In genomic region chr12:100999061-100999954, GRCm38 (mm10) we compare ENCODE assay signal across 17 mouse cellular contexts. TPM values are rescaled to one million over a fixed set of nuclear protein-coding genes. Genes with fewer than 3 reads are reported as not detected.
DNase-seq lines count a peak whose midpoint lies in the region; ATAC-seq and TF ChIP-seq lines count a peak whose summit lies in the region.
"Had no signal": no experiment of that assay in that cellular context is flagged by ENCODE, and none has a peak within 500 bp of the region (broad histone marks: within the 10 kb centered on the region; RNA-seq: fewer than 3 reads in every experiment).

No protein-coding gene starts in this region.

- no peak overlapping the region for H3K9ac ChIP-seq in hindbrain, postnatal 0 days (replicated peaks; ENCODE audit: low read length)
- no peak overlapping the region for H3K9ac ChIP-seq in hindbrain, embryonic 12.5 days
- no peak overlapping the region for H3K9ac ChIP-seq in stomach, embryonic 14.5 days (replicated peaks; ENCODE audit: low read depth, low read length)
- no peak overlapping the region for H3K9ac ChIP-seq in stomach, postnatal 0 days (ENCODE audit: low read length)
- no peak overlapping the region for H3K9ac ChIP-seq in liver, embryonic 15.5 days

- peak; percentile 31; the same call in 1 of the 2 replicates for ATAC-seq in hindbrain, postnatal 0 days
- ATAC-seq in hindbrain, embryonic 12.5 days (ENCODE audit: low FRiP score): no peak; the same call in 1 of the 2 replicates
- ATAC-seq in stomach, embryonic 14.5 days (ENCODE audit: insufficient number of reproducible peaks, insufficient read depth, low FRiP score, low read depth): no peak
- no peak for ATAC-seq in stomach, postnatal 0 days (ENCODE audit: low FRiP score, low TSS enrichment)
- peak; percentile 83 for ATAC-seq in liver, embryonic 15.5 days (ENCODE audit: insufficient read depth)
- no peak for ATAC-seq in activated CD4-positive, CD25-positive, alpha-beta regulatory T cell, adult 4 months
- ATAC-seq: CD4-positive, CD25-positive, alpha-beta regulatory T cell, adult 4 months; forebrain, embryonic 14.5 days; Patski had no signal

- TF ChIP-seq CTCF in hindbrain, postnatal 0 days (IDR thresholded peaks at IDR 0.05; ENCODE audit: low read depth): no peak
- TF ChIP-seq CTCF in stomach, postnatal 0 days (IDR thresholded peaks at IDR 0.05; ENCODE audit: low read depth): no peak
- no peak for TF ChIP-seq CTCF in thymus, adult 2 months (IDR thresholded peaks at IDR 0.05; ENCODE audit: borderline replicate concordance, control insufficient read depth, extremely low read depth, insufficient read depth, low read length, poor library complexity)

- no peak overlapping the region for H3K4me2 ChIP-seq in hindbrain, postnatal 0 days (ENCODE audit: low read depth, low read length)
- no peak overlapping the region for H3K4me2 ChIP-seq in hindbrain, embryonic 12.5 days (replicated peaks)
- H3K4me2 ChIP-seq in stomach, embryonic 14.5 days (replicated peaks; ENCODE audit: low read depth, low read length): no peak overlapping the region
- H3K4me2 ChIP-seq in stomach, postnatal 0 days (replicated peaks; ENCODE audit: low read depth): no peak overlapping the region
- peak overlapping the region; percentile 47 for H3K4me2 ChIP-seq in liver, embryonic 15.5 days

- H3K36me3 ChIP-seq in hindbrain, postnatal 0 days (ENCODE audit: insufficient read depth, low read length): no peaks in the 10 kb centered on the region
- H3K36me3 ChIP-seq in hindbrain, embryonic 12.5 days: no peaks in the 10 kb centered on the region
- H3K36me3 ChIP-seq in stomach, embryonic 14.5 days (ENCODE audit: control insufficient read depth, insufficient read depth, low read length): no peaks in the 10 kb centered on the region
- no peaks in the 10 kb centered on the region for H3K36me3 ChIP-seq in stomach, postnatal 0 days (ENCODE audit: control insufficient read depth, insufficient read depth, low read length)
- no peaks in the 10 kb centered on the region for H3K36me3 ChIP-seq in liver, embryonic 15.5 days (replicated peaks)
- peaks cover 5% of the 10 kb centered on the region; the same call in 1 of the 2 replicates for H3K36me3 ChIP-seq in thymus, adult 2 months (ENCODE audit: control insufficient read depth, insufficient read depth, low read length)

- 39% methylated on average over 7 of the region's 7 CpGs for WGBS in hindbrain, postnatal 0 days
- 32% methylated on average over 7 of the region's 7 CpGs for WGBS in hindbrain, embryonic 12.5 days
- WGBS in stomach, embryonic 14.5 days: 51% methylated on average over 7 of the region's 7 CpGs
- WGBS in stomach, postnatal 0 days: 60% methylated on average over 7 of the region's 7 CpGs
- 28% methylated on average over 7 of the region's 7 CpGs for WGBS in liver, embryonic 15.5 days (ENCODE audit: insufficient replicate concordance)
- 87% methylated on average over 7 of the region's 7 CpGs for WGBS in thymus, adult 2 months

- H3K4me3 ChIP-seq in hindbrain, postnatal 0 days (ENCODE audit: low read length): no peak overlapping the region
- H3K4me3 ChIP-seq in hindbrain, embryonic 12.5 days: no peak overlapping the region
- no peak overlapping the region for H3K4me3 ChIP-seq in stomach, embryonic 14.5 days (ENCODE audit: low read depth, low read length)
- no peak overlapping the region for H3K4me3 ChIP-seq in stomach, postnatal 0 days (ENCODE audit: low read depth, low read length)
- H3K4me3 ChIP-seq in liver, embryonic 15.5 days (replicated peaks): no peak overlapping the region
- no peak overlapping the region for H3K4me3 ChIP-seq in thymus, adult 2 months (ENCODE audit: control insufficient read depth, insufficient read depth, low read length)

- H3K9me3 ChIP-seq in hindbrain, postnatal 0 days (ENCODE audit: low read length): no peaks in the 10 kb centered on the region
- no peaks in the 10 kb centered on the region for H3K9me3 ChIP-seq in hindbrain, embryonic 12.5 days (replicated peaks)
- no peaks in the 10 kb centered on the region for H3K9me3 ChIP-seq in stomach, embryonic 14.5 days (ENCODE audit: control insufficient read depth, low read depth, low read length)
- no peaks in the 10 kb centered on the region for H3K9me3 ChIP-seq in stomach, postnatal 0 days (ENCODE audit: control insufficient read depth, low read length)
- H3K9me3 ChIP-seq in liver, embryonic 15.5 days (replicated peaks): no peaks in the 10 kb centered on the region

- no peak for DNase-seq in hindbrain, postnatal 0 days (ENCODE audit: low spot score)
- no peak for DNase-seq in stomach, postnatal 0 days (ENCODE audit: low spot score)
- DNase-seq in ovary, postnatal 36 days (ENCODE audit: low spot score): no peak
- DNase-seq in thymus, adult 2 months: no peak
- DNase-seq: adrenal gland, adult 8-10 months; heart, postnatal 10 days; kidney, adult 8-10 months; layer of hippocampus, adult 9-11 months; lung, postnatal 36 days; right cerebral cortex, adult 18-20 months had no signal

- no peak overlapping the region for H3K27ac ChIP-seq in hindbrain, postnatal 0 days
- H3K27ac ChIP-seq in hindbrain, embryonic 12.5 days: no peak overlapping the region; the same call in 1 of the 2 replicates
- H3K27ac ChIP-seq in stomach, embryonic 14.5 days (ENCODE audit: low read length): peak overlapping the region; percentile 55; the same call in 1 of the 2 replicates
- no peak overlapping the region for H3K27ac ChIP-seq in stomach, postnatal 0 days (replicated peaks)
- H3K27ac ChIP-seq in liver, embryonic 15.5 days (replicated peaks): peak overlapping the region; percentile 86
- no peak overlapping the region for H3K27ac ChIP-seq in thymus, adult 2 months (ENCODE audit: control insufficient read depth, insufficient read depth, low read length)

- no peak for TF ChIP-seq EP300 in stomach, postnatal 0 days (optimal IDR thresholded peaks at IDR 0.05)

- no peak for TF ChIP-seq POLR2A in thymus, adult 2 months (IDR thresholded peaks at IDR 0.05; ENCODE audit: control insufficient read depth, extremely low read depth, insufficient read depth, low read length, poor library complexity)

- H3K27me3 ChIP-seq in hindbrain, postnatal 0 days (ENCODE audit: insufficient read depth, low read length): no peaks in the 10 kb centered on the region
- peaks cover 9% of the 10 kb centered on the region for H3K27me3 ChIP-seq in hindbrain, embryonic 12.5 days
- no peaks in the 10 kb centered on the region for H3K27me3 ChIP-seq in stomach, embryonic 14.5 days (ENCODE audit: control insufficient read depth, insufficient read depth, low read length)
- no peaks in the 10 kb centered on the region for H3K27me3 ChIP-seq in stomach, postnatal 0 days (ENCODE audit: control insufficient read depth, insufficient read depth, low read length)
- no peaks in the 10 kb centered on the region for H3K27me3 ChIP-seq in liver, embryonic 15.5 days
- no peaks in the 10 kb centered on the region for H3K27me3 ChIP-seq in thymus, adult 2 months (ENCODE audit: control insufficient read depth, insufficient read depth, low read length)
- H3K27me3 ChIP-seq: Patski had no signal

- peaks cover 15% of the 10 kb centered on the region; the same call in 1 of the 2 replicates for H3K4me1 ChIP-seq in hindbrain, postnatal 0 days (ENCODE audit: insufficient read depth, low read length)
- peaks cover 78% of the 10 kb centered on the region for H3K4me1 ChIP-seq in hindbrain, embryonic 12.5 days
- peaks cover 34% of the 10 kb centered on the region for H3K4me1 ChIP-seq in stomach, embryonic 14.5 days (ENCODE audit: control insufficient read depth, insufficient read depth, low read length)
- peaks cover 2% of the 10 kb centered on the region; the same call in 1 of the 2 replicates for H3K4me1 ChIP-seq in stomach, postnatal 0 days (replicated peaks; ENCODE audit: control insufficient read depth, insufficient read depth)
- peaks cover 89% of the 10 kb centered on the region for H3K4me1 ChIP-seq in liver, embryonic 15.5 days (replicated peaks)
- peaks cover 40% of the 10 kb centered on the region for H3K4me1 ChIP-seq in thymus, adult 2 months (replicated peaks; ENCODE audit: control insufficient read depth, insufficient read depth, low read length)

RNA-seq across cellular contexts. Expression of gene Ccdc88c, which starts 29.5 kb away (rescaled TPM):
- 17.7 and 23.3 TPM in 2 replicates for total RNA-seq in hindbrain, postnatal 0 days (2014; rRNA removed)
- polyA plus RNA-seq in hindbrain, postnatal 0 days (2015; fragmentation: Nextera tagmentation; extraction: Ambion mirVana): 11.2 and 13.0 TPM in 2 replicates
- polyA plus RNA-seq in hindbrain, embryonic 12.5 days (2016; fragmentation: Nextera tagmentation; extraction: Ambion mirVana): 15.0 and 17.7 TPM in 2 replicates
- polyA plus RNA-seq in stomach, embryonic 14.5 days (2014; fragmentation: Nextera tagmentation; extraction: Ambion mirVana): 12.1 and 13.3 TPM in 2 replicates
- 5.7 and 6.0 TPM in 2 replicates for polyA plus RNA-seq in stomach, postnatal 0 days (2015; fragmentation: Nextera tagmentation; extraction: Ambion mirVana)
- 5.5 TPM in 2 replicates for polyA plus RNA-seq in liver, embryonic 15.5 days (2015; fragmentation: Nextera tagmentation; extraction: Ambion mirVana)
- polyA plus RNA-seq in thymus, adult 2 months (2012; rRNA removed): 75.0 and 87.7 TPM in 2 replicates
- polyA plus RNA-seq in activated CD4-positive, CD25-positive, alpha-beta regulatory T cell, adult 4 months (2017; shearing (Covaris generic)): 10 to 100 TPM; 76.7 to 82.5 TPM

Comparison
In these comparisons a context has a peak if more than half of its experiments do, and no peak if none do; other contexts are left out.
1. ATAC-seq: peak in hindbrain, postnatal 0 days (single experiment) and liver, embryonic 15.5 days (single experiment); none in hindbrain, embryonic 12.5 days (single experiment), stomach, embryonic 14.5 days (single experiment), stomach, postnatal 0 days (single experiment) and activated CD4-positive, CD25-positive, alpha-beta regulatory T cell, adult 4 months (single experiment).
2. H3K27ac ChIP-seq: peak in stomach, embryonic 14.5 days (single experiment) and liver, embryonic 15.5 days (single experiment); none in hindbrain, postnatal 0 days (single experiment), hindbrain, embryonic 12.5 days (single experiment), stomach, postnatal 0 days (single experiment) and thymus, adult 2 months (single experiment).